Mouse (Mus musculus) spleen, adult 2 months (tissue): Measurements from ENCODE around the gene Rassf7. TPM values are rescaled to one million over a fixed set of nuclear protein-coding genes. Genes with fewer than 3 reads are reported as not detected.

Experiments
- DNase-seq, 2 experiments: peaks; one replicate each; pipeline versions ENCODE4 v3.0.0 to v3.0.0-alpha.2; 2012 to 2021; ENCODE audit warnings: low spot score in 2 of 2, low read depth in 1 of 2
- H3K27ac ChIP-seq: fragments of 200-500 bp; 2 replicates; pipeline ENCODE4 v1.5.1; 2012; ENCODE audit warnings: low read length, inconsistent platforms; ENCODE audit not compliant: insufficient read depth
- H3K27me3 ChIP-seq: fragments of 200-500 bp; 2 replicates; pipeline ENCODE4 v1.6.1; 2012; ENCODE audit warnings: mild to moderate bottlenecking, moderate library complexity, low read length, inconsistent platforms; ENCODE audit not compliant: control insufficient read depth, insufficient read depth
- H3K36me3 ChIP-seq: fragments of 200-500 bp; 2 replicates; pipeline ENCODE4 v1.6.1; 2012; ENCODE audit warnings: mild to moderate bottlenecking, low read length, inconsistent platforms; ENCODE audit not compliant: control insufficient read depth, insufficient read depth
- H3K4me1 ChIP-seq: fragments of 200-500 bp; 2 replicates; pipeline ENCODE4 v1.6.1; 2011; ENCODE audit warnings: inconsistent platforms; ENCODE audit not compliant: control insufficient read depth, insufficient read depth, insufficient read length
- H3K4me3 ChIP-seq: fragments of 200-500 bp; 2 replicates; pipeline ENCODE4 v1.5.1; 2011; ENCODE audit warnings: mild to moderate bottlenecking, inconsistent platforms; ENCODE audit not compliant: insufficient read depth, insufficient read length; ENCODE audit errors: extremely low read depth
- CTCF ChIP-seq: fragments of 200-500 bp; IDR thresholded peaks from 2 replicates; pipeline ENCODE4 v1.5.1; 2011; ENCODE audit warnings: mild to moderate bottlenecking, inconsistent platforms; ENCODE audit not compliant: insufficient read depth, insufficient read length, insufficient replicate concordance; ENCODE audit errors: extremely low read depth
- POLR2A ChIP-seq: fragments of 200-500 bp; IDR thresholded peaks from 2 replicates; pipeline ENCODE4 v1.6.1; 2011; ENCODE audit warnings: low read depth, low read length, inconsistent platforms
- whole genome bisulfite sequencing: fragments of 180-500 bp; shearing (Covaris S2); methylation state at CpG from one replicate; pipeline ENCODE4 v1.1.7; 2018; 5-methylcytosine and 5-hydroxymethylcytosine counted together
- polyA plus RNA-seq: library from polyadenylated mRNA; depleted of rRNA; stranded (reverse); fragments of >200 nt; gene quantifications from 2 replicates; pipeline ENCODE4 v1.2.3, GENCODE M21; 2012

Gene Rassf7
- polyA plus RNA-seq, 1 experiment = 13.0 TPM

DNA sequence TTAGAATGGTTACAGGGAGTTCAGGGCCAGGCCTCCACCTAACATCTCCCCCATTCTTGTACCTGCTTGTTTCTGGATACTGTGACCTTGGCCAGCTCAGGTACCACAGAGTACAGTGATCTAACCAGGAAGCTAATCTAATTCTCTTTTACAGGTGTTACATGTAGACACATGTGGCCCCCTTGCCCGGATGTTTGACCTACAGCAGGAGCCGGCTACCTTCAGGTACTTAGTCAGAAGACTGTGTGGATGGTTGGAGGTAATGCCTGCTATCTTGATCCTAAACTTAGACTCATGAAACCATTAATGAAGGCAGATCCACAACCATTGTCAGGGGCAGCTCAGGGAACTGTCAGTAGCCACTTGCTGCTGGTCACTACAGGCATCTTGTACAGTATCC lies 19.9 kb upstream of the Rassf7 start:
- WGBS = 97% methylated on average over 2 of the region's 2 CpGs
- peaks cover 9% of the 10 kb centered on the region; the same call in 1 of the 2 replicates for H3K4me1 ChIP-seq
- TF ChIP-seq CTCF = no peak

DNA sequence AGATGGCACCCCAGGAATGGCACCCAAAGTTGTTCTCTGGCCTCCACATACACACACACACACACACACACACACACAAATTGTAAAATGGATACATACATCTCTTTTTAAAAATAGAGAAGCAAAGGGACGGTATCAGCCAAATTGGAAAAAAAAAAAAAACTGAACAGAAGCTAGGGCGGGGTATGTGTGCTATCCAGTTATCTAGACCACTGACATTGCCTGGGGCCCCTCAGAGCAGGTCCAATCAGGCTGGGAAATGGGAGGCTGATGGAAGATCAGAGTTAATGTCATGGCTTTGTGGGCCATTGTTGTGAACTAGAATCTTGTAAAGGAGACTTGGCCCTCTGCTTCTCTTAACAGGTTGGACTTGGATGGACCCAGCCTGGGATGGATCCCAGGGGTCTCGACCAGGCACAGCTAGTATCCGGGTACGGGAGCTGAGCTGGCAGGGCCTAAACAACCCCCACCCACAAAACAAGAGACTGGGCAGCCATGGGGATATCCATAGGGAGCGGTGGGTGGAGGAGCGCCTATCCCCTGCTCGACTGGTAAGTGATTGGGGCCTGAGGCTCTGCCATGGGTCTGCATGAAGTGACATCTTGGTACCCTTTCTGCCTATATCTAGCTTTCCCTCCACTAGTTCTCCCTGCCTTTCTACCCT lies 18.9 kb upstream of the Rassf7 start:
- Histone ChIP-seq H3K4me1 (peaks cover 9% of the 10 kb centered on the region; the same call in 1 of the 2 replicates), H3K4me3 (no peak overlapping the region), H3K27me3 (no peaks in the 10 kb centered on the region), H3K36me3 (peaks cover 5% of the 10 kb centered on the region; the same call in 1 of the 2 replicates), H3K27ac (no peak overlapping the region)
- TF ChIP-seq CTCF = no peak
- TF ChIP-seq POLR2A = no peak
- DNase-seq = no peak
- WGBS = 90% methylated on average over 8 of the region's 8 CpGs

More for the DNA sequence above, 19.9 kb upstream of the Rassf7 start:
- Histone ChIP-seq H3K36me3 (peaks cover 9% of the 10 kb centered on the region), H3K4me3 (no peak overlapping the region), H3K27me3 (no peaks in the 10 kb centered on the region), H3K27ac (no peak overlapping the region)
- DNase-seq = no peak

DNA sequence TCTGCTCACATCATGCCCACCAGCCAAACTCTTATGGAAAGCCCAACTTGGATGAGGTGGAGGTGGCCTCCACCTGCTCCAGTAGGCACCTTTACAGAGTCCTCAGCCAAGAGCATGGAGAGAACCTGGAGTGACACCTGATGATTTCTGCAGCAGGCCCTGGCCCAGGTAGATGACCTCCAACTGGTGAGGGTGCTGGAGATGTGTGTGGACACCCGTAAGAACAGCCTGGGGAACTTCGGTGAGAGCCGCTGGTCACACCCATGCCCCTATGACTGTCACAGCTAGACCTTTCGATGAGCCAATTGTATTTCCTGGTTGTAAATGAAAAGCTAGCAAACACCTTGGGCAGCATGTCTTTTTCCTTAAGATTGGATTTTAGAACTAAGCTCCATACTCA lies 17.5 kb upstream of the Rassf7 start:
- TF ChIP-seq POLR2A (no peak), CTCF (no peak)
- H3K4me3 ChIP-seq = no peak overlapping the region
- no peak for DNase-seq
- no peak overlapping the region for H3K27ac ChIP-seq
- no peaks in the 10 kb centered on the region for H3K36me3 ChIP-seq
- no peaks in the 10 kb centered on the region for H3K27me3 ChIP-seq
- H3K4me1 ChIP-seq = peaks cover 6% of the 10 kb centered on the region; the same call in 1 of the 2 replicates
- 98% methylated on average over 4 of the region's 4 CpGs for WGBS

DNA sequence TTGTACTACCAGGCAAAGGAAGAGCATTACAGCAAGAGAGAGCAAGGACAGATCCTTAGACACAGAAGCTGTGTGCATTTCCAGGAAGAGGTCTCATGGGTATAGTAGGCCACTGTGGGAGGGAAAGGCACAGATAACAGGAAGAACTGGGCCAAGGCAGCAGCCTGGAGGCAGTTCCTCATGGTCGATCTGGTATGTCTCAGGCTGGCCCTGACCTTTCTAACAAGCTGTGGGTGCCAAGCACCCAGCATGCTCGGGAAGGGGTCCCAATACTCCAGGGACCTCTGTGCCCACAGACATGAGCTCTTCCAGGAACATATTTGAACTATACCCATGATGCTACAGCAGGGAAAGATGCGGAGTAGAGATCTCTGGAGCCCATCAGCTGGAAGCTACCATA lies 11.1 kb upstream of the Rassf7 start:
- no peak for DNase-seq
- Histone ChIP-seq H3K4me1 (no peaks in the 10 kb centered on the region), H3K36me3 (no peaks in the 10 kb centered on the region), H3K27me3 (no peaks in the 10 kb centered on the region), H3K27ac (no peak overlapping the region), H3K4me3 (no peak overlapping the region)
- whole genome bisulfite sequencing = 43% methylated on average over 3 of the region's 3 CpGs
- TF ChIP-seq CTCF = no peak
- no peak for TF ChIP-seq POLR2A

DNA sequence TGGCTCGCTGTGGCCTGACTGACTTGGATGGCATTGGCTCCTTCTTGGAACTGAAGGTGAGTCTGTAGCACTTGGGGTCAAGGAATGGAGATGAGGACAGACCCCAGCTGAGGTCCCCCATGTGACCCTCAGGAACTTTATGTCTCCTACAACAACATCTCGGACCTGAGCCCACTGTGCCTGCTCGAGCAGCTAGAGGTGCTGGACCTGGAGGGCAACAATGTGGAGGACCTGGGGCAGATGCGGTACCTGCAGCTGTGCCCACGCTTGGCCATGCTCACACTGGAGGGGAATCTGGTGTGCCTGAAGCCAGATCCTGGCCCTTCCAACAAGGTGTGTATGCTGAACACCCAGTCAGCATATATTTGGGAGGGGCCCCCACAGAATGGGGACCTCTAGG lies 10.2 kb upstream of the Rassf7 start:
- Histone ChIP-seq H3K4me1 (no peaks in the 10 kb centered on the region), H3K36me3 (no peaks in the 10 kb centered on the region), H3K4me3 (no peak overlapping the region), H3K27me3 (no peaks in the 10 kb centered on the region), H3K27ac (no peak overlapping the region)
- 96% methylated on average over 5 of the region's 5 CpGs for WGBS
- DNase-seq = no peak
- no peak for TF ChIP-seq CTCF
- TF ChIP-seq POLR2A = no peak

DNA sequence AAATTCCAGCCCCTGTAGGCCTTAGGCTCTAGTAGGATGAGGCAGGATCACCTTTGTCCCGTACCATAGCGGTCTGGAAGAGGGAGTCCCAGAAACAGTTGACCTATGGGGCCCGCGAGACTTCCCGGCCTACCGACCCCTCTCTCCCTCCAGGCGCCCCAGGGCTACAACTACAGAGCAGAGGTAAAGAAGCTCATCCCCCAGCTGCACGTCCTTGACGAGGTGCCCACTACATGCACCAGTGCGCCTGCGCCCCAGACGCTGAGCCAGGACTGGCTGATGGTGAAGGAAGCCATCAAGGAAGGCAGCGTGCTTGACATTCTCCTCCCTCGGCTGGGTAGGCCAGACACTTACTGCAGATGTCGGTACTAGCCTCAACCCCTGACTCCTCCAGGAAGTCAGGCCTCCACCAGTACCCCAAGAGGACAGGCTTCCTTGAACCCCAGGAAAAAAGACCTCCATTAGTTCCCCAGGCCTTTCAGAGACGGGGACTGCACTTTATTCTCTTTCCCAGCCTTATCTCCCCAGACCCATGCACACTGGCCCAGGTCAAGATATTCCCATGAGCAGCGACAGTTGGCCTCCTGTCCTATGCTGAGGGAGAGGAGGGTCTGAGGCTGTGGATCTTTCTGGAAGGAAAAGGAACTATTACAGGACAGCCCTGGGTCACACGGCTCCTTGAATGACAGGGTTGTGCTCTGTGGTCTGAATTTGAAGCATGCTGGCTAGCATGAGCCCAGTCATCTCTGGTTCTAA lies 9.3 kb upstream of the Rassf7 start:
- H3K27ac ChIP-seq = no peak overlapping the region
- no peaks in the 10 kb centered on the region for H3K36me3 ChIP-seq
- DNase-seq = no peak
- no peak overlapping the region for H3K4me3 ChIP-seq
- WGBS = 89% methylated on average over 18 of the region's 18 CpGs
- TF ChIP-seq CTCF (no peak), POLR2A (no peak)
- H3K27me3 ChIP-seq = no peaks in the 10 kb centered on the region
- H3K4me1 ChIP-seq = no peaks in the 10 kb centered on the region

DNA sequence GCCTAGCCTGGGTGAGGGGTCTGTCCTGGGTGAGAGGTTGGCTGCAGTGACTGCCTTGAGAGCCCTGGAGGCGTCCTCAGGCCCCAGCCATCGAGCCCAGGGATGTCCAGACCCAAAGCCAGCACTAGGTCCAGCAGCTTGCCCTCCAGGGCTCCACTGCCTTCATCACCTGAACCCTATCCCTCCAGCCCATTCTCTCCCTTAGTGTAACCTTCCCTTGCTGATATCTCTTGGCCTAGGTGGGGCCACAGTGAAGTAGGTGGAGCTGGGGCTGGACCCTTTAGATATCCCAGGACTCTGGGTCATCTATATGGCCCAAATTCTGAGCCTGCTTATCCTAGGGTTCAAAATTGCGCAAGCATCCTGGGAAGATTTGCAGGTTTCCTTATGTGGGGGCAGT lies 6.1 kb upstream of the Rassf7 start:
- Histone ChIP-seq H3K27me3 (no peaks in the 10 kb centered on the region; the same call in 1 of the 2 replicates), H3K4me1 (no peaks in the 10 kb centered on the region), H3K4me3 (no peak overlapping the region), H3K36me3 (no peaks in the 10 kb centered on the region), H3K27ac (peak overlapping the region; percentile 12; the same call in 1 of the 2 replicates)
- 65% methylated on average over 3 of the region's 3 CpGs for WGBS
- DNase-seq = no peak
- TF ChIP-seq CTCF (no peak), POLR2A (no peak)
